Mouse (Mus musculus) CH12.LX (cell line): ENCODE results near the gene Zfp787. TPM values are rescaled to one million over a fixed set of nuclear protein-coding genes. Genes with fewer than 3 reads are reported as not detected.

Experiments used
- DNase-seq: peaks from one replicate; pipeline ENCODE4 v3.0.0-alpha.2; 2013; ENCODE audit errors: extremely low read depth
- H3K27ac ChIP-seq: 2 replicates; pipeline ENCODE4 v1.5.1; 2012; ENCODE audit warnings: low read depth, mild to moderate bottlenecking, control low read depth, moderate library complexity; ENCODE audit not compliant: insufficient read depth
- H3K27me3 ChIP-seq: replicated peaks from 2 replicates; pipeline ENCODE3; 2012; ENCODE audit warnings: inconsistent platforms
- H3K36me3 ChIP-seq, 2 experiments: replicated peaks in 1 of 2; 2 replicates each; pipeline versions ENCODE3 to v1.6.1; 2012; ENCODE audit warnings: inconsistent platforms in 1 of 2, low read length in 1 of 2, mild to moderate bottlenecking in 1 of 2, mixed read lengths in 1 of 2, moderate library complexity in 1 of 2; ENCODE audit not compliant: control insufficient read depth in 1 of 2, insufficient read depth in 1 of 2
- H3K4me1 ChIP-seq, 2 experiments: 2 replicates each; pipeline ENCODE4 v1.6.1; 2012; ENCODE audit warnings: inconsistent platforms in 1 of 2, moderate library complexity in 1 of 2; ENCODE audit not compliant: insufficient read depth in 2 of 2, control insufficient read depth in 1 of 2
- H3K4me2 ChIP-seq: 2 replicates; pipeline ENCODE4 v1.6.1; 2012; ENCODE audit warnings: low read depth, mild to moderate bottlenecking, control low read depth; ENCODE audit not compliant: poor library complexity, insufficient read depth, severe bottlenecking
- H3K4me3 ChIP-seq, 3 experiments: fragments of 150-350 bp in 1 of 3; sonication (generic) in 1 of 3; replicated peaks in 1 of 3; 2 replicates each; pipeline versions ENCODE3 to v1.5.1; 2011 to 2012; ENCODE audit warnings: low read depth in 2 of 3, low read length in 2 of 3, mild to moderate bottlenecking in 2 of 3, moderate library complexity in 2 of 3, control low read depth in 1 of 3, improper control_type of control experiment in 1 of 3, inconsistent platforms in 1 of 3, mixed read lengths in 1 of 3; ENCODE audit not compliant: poor library complexity in 1 of 3
- H3K79me2 ChIP-seq: replicated peaks from 2 replicates; pipeline ENCODE4 v1.6.1; 2012; ENCODE audit warnings: mild to moderate bottlenecking, moderate library complexity; ENCODE audit not compliant: control insufficient read depth, poor library complexity, insufficient read depth, severe bottlenecking; ENCODE audit errors: extremely low read depth
- H3K9ac ChIP-seq: 2 replicates; pipeline ENCODE4 v1.6.1; 2012; ENCODE audit warnings: low read depth, mild to moderate bottlenecking, control low read depth, moderate library complexity; ENCODE audit not compliant: insufficient read depth
- H3K9me3 ChIP-seq: replicated peaks from 2 replicates; pipeline ENCODE3; 2012; ENCODE audit warnings: low read length, inconsistent platforms, mixed read lengths
- BHLHE40 ChIP-seq: IDR thresholded peaks from 2 replicates; pipeline ENCODE4 v1.6.1; 2011; ENCODE audit warnings: mild to moderate bottlenecking, low read depth, low read length, improper control_type of control experiment
- CHD1 ChIP-seq: IDR thresholded peaks from 2 replicates; pipeline ENCODE4 v1.6.1; 2012; ENCODE audit warnings: low read depth, low read length, improper control_type of control experiment, inconsistent platforms
- CTCF ChIP-seq, 2 experiments: IDR thresholded peaks in 1 of 2; conservative IDR thresholded peaks in 1 of 2; 2 replicates each; pipeline ENCODE4 v1.5.1; 2011 to 2012; ENCODE audit warnings: low read depth in 2 of 2, low read length in 2 of 2, improper control_type of control experiment in 1 of 2, inconsistent platforms in 1 of 2, mild to moderate bottlenecking in 1 of 2, moderate library complexity in 1 of 2
- ELF1 ChIP-seq: IDR thresholded peaks from 2 replicates; pipeline ENCODE4 v1.6.1; 2014; ENCODE audit warnings: low read depth, mild to moderate bottlenecking, inconsistent platforms, low read length, improper control_type of control experiment
- EP300 ChIP-seq: IDR thresholded peaks from 2 replicates; pipeline ENCODE4 v1.6.1; 2011; ENCODE audit warnings: low read length, improper control_type of control experiment
- ETS1 ChIP-seq: conservative IDR thresholded peaks from 2 replicates; pipeline ENCODE4 v1.6.1; 2012; ENCODE audit warnings: low read depth, mild to moderate bottlenecking, inconsistent platforms, low read length, improper control_type of control experiment, moderate library complexity
- IRF4 ChIP-seq: IDR thresholded peaks from 2 replicates; pipeline ENCODE4 v1.6.1; 2014; ENCODE audit warnings: low read depth, mild to moderate bottlenecking, inconsistent platforms, low read length, improper control_type of control experiment
- JUN ChIP-seq: IDR thresholded peaks from 2 replicates; pipeline ENCODE4 v1.6.1; 2011; ENCODE audit warnings: low read depth, mild to moderate bottlenecking, low read length, improper control_type of control experiment, moderate library complexity; ENCODE audit not compliant: insufficient read depth
- JUND ChIP-seq: conservative IDR thresholded peaks from 2 replicates; pipeline ENCODE4 v1.6.1; 2011; ENCODE audit warnings: low read depth, low read length, improper control_type of control experiment
- MAFK ChIP-seq: IDR thresholded peaks from 2 replicates; pipeline ENCODE4 v1.6.1; 2011; ENCODE audit warnings: low read length, improper control_type of control experiment; ENCODE audit not compliant: insufficient replicate concordance
- MAX ChIP-seq: IDR thresholded peaks from 2 replicates; pipeline ENCODE4 v1.6.1; 2011; ENCODE audit warnings: low read length, improper control_type of control experiment
- MEF2A ChIP-seq: IDR thresholded peaks from 2 replicates; pipeline ENCODE4 v1.6.1; 2014; ENCODE audit warnings: low read depth, mild to moderate bottlenecking, inconsistent platforms, low read length, improper control_type of control experiment, borderline replicate concordance
- MXI1 ChIP-seq: IDR thresholded peaks from 2 replicates; pipeline ENCODE4 v1.6.1; 2011; ENCODE audit warnings: mild to moderate bottlenecking, low read depth, low read length, improper control_type of control experiment
- NELFE ChIP-seq: IDR thresholded peaks from 2 replicates; pipeline ENCODE4 v1.6.1; 2011; ENCODE audit warnings: low read depth, low read length, improper control_type of control experiment
- PAX5 ChIP-seq: IDR thresholded peaks from 2 replicates; pipeline ENCODE4 v1.6.1; 2012; ENCODE audit warnings: low read length, inconsistent platforms, mixed read lengths
- POLR2A ChIP-seq: IDR thresholded peaks from 2 replicates; pipeline ENCODE4 v1.6.1; 2011; ENCODE audit warnings: low read depth, mild to moderate bottlenecking, improper control_type of control experiment, low read length
- POLR2AphosphoS2 ChIP-seq: IDR thresholded peaks from 2 replicates; pipeline ENCODE4 v1.6.1; 2011; ENCODE audit warnings: low read depth, low read length, improper control_type of control experiment
- RCOR1 ChIP-seq: conservative IDR thresholded peaks from 2 replicates; pipeline ENCODE4 v1.6.1; 2012; ENCODE audit warnings: low read depth, mild to moderate bottlenecking, inconsistent platforms, low read length, improper control_type of control experiment
- SIN3A ChIP-seq: IDR thresholded peaks from 2 replicates; pipeline ENCODE4 v1.6.1; 2012; ENCODE audit warnings: low read length, improper control_type of control experiment, inconsistent platforms
- TBP ChIP-seq: conservative IDR thresholded peaks from 2 replicates; pipeline ENCODE4 v1.6.1; 2011; ENCODE audit warnings: low read depth, low read length, improper control_type of control experiment
- UBTF ChIP-seq: IDR thresholded peaks from 2 replicates; pipeline ENCODE4 v1.6.1; 2012; ENCODE audit warnings: low read depth, mild to moderate bottlenecking, inconsistent platforms, low read length, improper control_type of control experiment, moderate library complexity
- USF2 ChIP-seq: conservative IDR thresholded peaks from 2 replicates; pipeline ENCODE4 v1.6.1; 2011; ENCODE audit warnings: low read depth, low read length, improper control_type of control experiment
- ZC3H11A ChIP-seq: IDR thresholded peaks from 2 replicates; pipeline ENCODE4 v1.6.1; 2012; ENCODE audit warnings: low read depth, mild to moderate bottlenecking, inconsistent platforms, low read length, improper control_type of control experiment
- ZKSCAN1 ChIP-seq: IDR thresholded peaks from 2 replicates; pipeline ENCODE4 v1.6.1; 2012; ENCODE audit warnings: low read depth, inconsistent platforms, low read length, improper control_type of control experiment, borderline replicate concordance
- ZNF384 ChIP-seq: IDR thresholded peaks from 2 replicates; pipeline ENCODE4 v1.6.1; 2012; ENCODE audit warnings: low read depth, low read length, improper control_type of control experiment, inconsistent platforms
- dilution Hi-C: fragments of 300-500 bp; cut with MboI; formaldehyde crosslinking; loops from 2 replicates; pipeline ENCODE4 v1.14.3; 2020; ENCODE audit warnings: low sequenced_read_pairs; ENCODE audit not compliant: extremely low pct_unique_long_range_greater_than_20kb, extremely low pct_ligation_motif_present
- in situ Hi-C: fragments of 300-500 bp; cut with MboI; formaldehyde crosslinking; loops from 3 replicates; pipeline ENCODE4 v1.14.3; 2019; ENCODE audit warnings: low sequenced_read_pairs, low pct_ligation_motif_present, low pct_unique_long_range_greater_than_20kb, mixed read lengths
- polyA plus RNA-seq: library from polyadenylated mRNA; unstranded; fragments of >175 nt; gene quantifications from 2 replicates; pipeline ENCODE4 v1.2.1, GENCODE M21; 2012; ENCODE audit warnings: low read depth; ENCODE audit not compliant: insufficient read length
- total RNA-seq, 2 experiments: library from RNA; depleted of rRNA; stranded (reverse); fragments of 300-350 nt in 1 of 2; fragments of >200 nt in 1 of 2; gene quantifications; 2 replicates each; pipeline ENCODE4 v1.2.3; 2012 to 2014

The Zfp787 gene
- total and polyA plus RNA-seq, 3 experiments, result 19.0 to 28.3 (median 22.1) TPM

DNA sequence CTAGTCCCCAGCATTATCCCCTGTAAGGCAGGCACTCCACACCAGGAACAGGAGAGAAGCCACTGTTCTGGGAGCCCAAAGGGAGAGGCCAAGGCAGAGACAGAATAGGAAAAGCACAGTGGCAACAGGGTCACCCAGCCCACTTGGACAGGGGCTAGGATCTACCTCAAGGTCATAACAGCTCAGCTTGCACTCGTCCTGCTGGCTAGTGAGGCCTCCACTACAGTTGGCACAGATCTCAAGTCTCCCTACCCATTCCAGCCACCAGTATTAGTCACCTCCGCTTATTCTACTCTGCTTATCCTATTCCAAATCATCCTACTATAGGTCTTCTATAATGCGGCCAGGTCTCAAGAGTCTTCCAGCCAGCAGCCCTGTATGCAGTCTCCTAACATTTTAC, 2.7 kb downstream of the Zfp787 start:
- peaks cover 0 to 15% of the 10 kb centered on the region in 2 experiments for H3K36me3 ChIP-seq
- no peak for DNase-seq
- dilution Hi-C loops, result no loop called here
- no peak overlapping the region for H3K9ac ChIP-seq
- TF ChIP-seq RCOR1 (no peak), NELFE (no peak), ZC3H11A (no peak), CHD1 (no peak), JUN (no peak), SIN3A (no peak)
- no peaks in the 10 kb centered on the region for H3K9me3 ChIP-seq
- no peak overlapping the region for H3K4me3 ChIP-seq
- peaks cover 68% of the 10 kb centered on the region for H3K79me2 ChIP-seq
- peaks cover 23 to 79% of the 10 kb centered on the region in 2 experiments for H3K4me1 ChIP-seq
- H3K27ac ChIP-seq, result no peak overlapping the region
- H3K27me3 ChIP-seq, result no peaks in the 10 kb centered on the region
- H3K4me2 ChIP-seq, result no peak overlapping the region
- in situ Hi-C loops, result no loop called here

DNA sequence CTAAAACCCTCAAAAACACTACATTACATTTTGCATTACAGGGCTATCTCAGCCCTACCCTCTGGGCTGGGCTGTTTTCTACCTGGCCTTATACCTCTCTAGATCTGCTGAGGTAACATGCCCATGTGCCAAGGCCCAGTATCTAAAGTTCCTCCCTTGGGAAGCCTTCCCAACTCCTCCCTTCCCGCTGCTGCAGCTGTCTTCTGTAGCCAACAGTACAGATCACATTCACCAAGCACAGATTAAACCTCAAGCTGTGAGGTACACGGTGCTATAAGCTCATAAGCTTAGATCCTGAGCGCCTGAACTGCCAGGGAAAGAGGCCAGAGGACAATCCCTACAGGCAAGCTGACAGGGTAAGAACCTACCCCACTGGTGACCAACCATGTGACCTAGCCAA, 3.8 kb downstream of the Zfp787 start:
- Histone ChIP-seq H3K9me3 (no peaks in the 10 kb centered on the region), H3K4me3 (no peak overlapping the region), H3K4me1 (peaks cover 25 to 81% of the 10 kb centered on the region in 2 experiments), H3K4me2 (no peak overlapping the region), H3K27me3 (no peaks in the 10 kb centered on the region), H3K36me3 (peaks cover 0 to 22% of the 10 kb centered on the region in 2 experiments), H3K79me2 (peaks cover 79% of the 10 kb centered on the region), H3K27ac (no peak overlapping the region), H3K9ac (no peak overlapping the region)
- no peak for DNase-seq
- dilution Hi-C loops, result no loop called here
- in situ Hi-C loops, result no loop called here
- TF ChIP-seq UBTF (no peak), USF2 (no peak), EP300 (no peak), CTCF (conservative IDR thresholded peaks at IDR 0.05 in 1 of 2, IDR thresholded peaks at IDR 0.05 in 1 of 2; ENCODE audit: low read depth in 2 of 2, low read length in 2 of 2) (no peak), IRF4 (no peak), ETS1 (no peak), MAX (no peak), MXI1 (no peak), ZKSCAN1 (no peak), PAX5 (no peak), POLR2A (no peak), TBP (no peak), BHLHE40 (no peak), JUND (no peak), MEF2A (no peak), POLR2AphosphoS2 (no peak), ZNF384 (no peak), ELF1 (no peak), MAFK (no peak)
